Mouse (Mus musculus): ENCODE measurements around the gene Acvr1.

Gene Acvr1

DNA sequence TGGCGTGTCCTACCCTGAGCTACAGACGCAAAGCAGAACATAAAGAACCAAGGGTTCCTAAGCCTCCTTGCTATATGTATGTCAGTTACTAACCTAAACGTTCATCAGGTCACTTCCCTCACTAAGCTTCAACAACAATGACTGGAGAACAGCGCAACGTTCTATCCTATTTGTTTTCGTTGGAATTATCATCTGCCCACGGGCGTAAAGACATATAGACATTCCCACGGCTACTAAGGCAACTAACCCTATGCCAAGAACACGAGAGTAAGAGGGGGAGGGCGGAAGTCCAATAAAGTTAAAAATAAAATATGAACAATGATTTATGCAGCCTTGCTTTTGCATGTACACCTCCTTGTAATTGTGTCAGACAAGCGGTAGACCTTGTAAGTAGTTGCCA is 43.9 kb downstream of the Acvr1 start:
- H3K36me3 ChIP-seq (ENCODE audit: insufficient read depth, low read length): no peaks in the 10 kb centered on the region
- H3K4me3 ChIP-seq (replicated peaks; ENCODE audit: low read length): no peak overlapping the region
- no peaks in the 10 kb centered on the region for H3K27me3 ChIP-seq (ENCODE audit: insufficient read depth, low read length)
- peaks cover 8% of the 10 kb centered on the region; the same call in 1 of the 2 replicates for H3K9me3 ChIP-seq (ENCODE audit: low read length)
- TF ChIP-seq POU5F1 (IDR thresholded peaks at IDR 0.05; ENCODE audit: borderline replicate concordance, low read length) (no peak), CTCF (conservative IDR thresholded peaks at IDR 0.05; ENCODE audit: low read length) (no peak), NANOG (IDR thresholded peaks at IDR 0.05; ENCODE audit: borderline replicate concordance, low read length) (no peak)
- peaks cover 15% of the 10 kb centered on the region for H3K4me1 ChIP-seq (replicated peaks; ENCODE audit: low read depth, low read length)

DNA sequence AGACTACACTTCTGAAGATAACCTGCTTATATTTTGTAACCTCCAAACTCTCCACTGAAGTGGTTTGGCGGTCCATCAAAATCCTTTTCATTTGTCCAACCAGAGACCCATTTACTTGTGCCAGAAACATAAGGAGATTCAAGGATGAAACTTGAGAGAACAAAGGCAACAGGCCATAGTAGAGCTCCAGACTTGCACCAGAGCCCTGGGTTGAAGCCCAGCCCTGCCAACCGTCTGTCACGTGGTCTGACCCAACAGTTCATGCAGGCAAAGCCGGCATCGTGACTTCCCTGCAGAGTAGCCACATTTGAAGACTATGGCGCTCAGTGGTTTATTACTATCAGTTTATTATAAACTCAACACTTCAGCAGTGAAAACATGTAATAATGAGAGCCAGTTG is 45.3 kb downstream of the Acvr1 start:
- H3K4me1 ChIP-seq (replicated peaks; ENCODE audit: low read depth, low read length): peaks cover 10% of the 10 kb centered on the region
- TF ChIP-seq POU5F1 (IDR thresholded peaks at IDR 0.05; ENCODE audit: borderline replicate concordance, low read length): no peak
- no peak for TF ChIP-seq NANOG (IDR thresholded peaks at IDR 0.05; ENCODE audit: borderline replicate concordance, low read length)
- no peak for TF ChIP-seq CTCF (conservative IDR thresholded peaks at IDR 0.05; ENCODE audit: low read length)
- no peak overlapping the region for H3K4me3 ChIP-seq (replicated peaks; ENCODE audit: low read length)
- no peaks in the 10 kb centered on the region for H3K27me3 ChIP-seq (ENCODE audit: insufficient read depth, low read length)
- no peaks in the 10 kb centered on the region for H3K36me3 ChIP-seq (ENCODE audit: insufficient read depth, low read length)
- H3K9me3 ChIP-seq (ENCODE audit: low read length): peaks cover 8% of the 10 kb centered on the region; the same call in 1 of the 2 replicates

DNA sequence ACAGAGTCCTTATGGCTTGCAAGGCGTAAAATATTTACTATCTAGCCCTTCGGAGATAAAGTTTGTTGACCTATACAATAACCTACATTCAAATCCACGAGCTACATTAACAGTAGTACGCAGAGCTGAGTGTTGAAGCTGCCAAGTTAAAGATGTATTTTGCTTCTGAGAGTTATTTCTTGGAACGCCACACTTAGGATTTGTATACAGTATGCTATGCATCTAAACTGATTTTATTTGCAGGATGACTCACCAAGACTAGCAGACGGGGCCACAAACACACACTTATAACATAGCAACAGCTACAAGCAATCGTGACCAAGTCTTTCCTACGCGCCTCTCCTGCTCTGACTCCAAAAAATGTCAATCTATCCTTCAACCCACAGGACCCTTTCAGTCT is 46.2 kb downstream of the Acvr1 start:
- Histone ChIP-seq H3K36me3 (ENCODE audit: insufficient read depth, low read length) (no peaks in the 10 kb centered on the region), H3K9me3 (ENCODE audit: low read length) (peaks cover 8% of the 10 kb centered on the region; the same call in 1 of the 2 replicates), H3K4me3 (replicated peaks; ENCODE audit: low read length) (no peak overlapping the region), H3K27me3 (ENCODE audit: insufficient read depth, low read length) (no peaks in the 10 kb centered on the region), H3K4me1 (replicated peaks; ENCODE audit: low read depth, low read length) (peaks cover 17% of the 10 kb centered on the region)
- TF ChIP-seq NANOG (IDR thresholded peaks at IDR 0.05; ENCODE audit: borderline replicate concordance, low read length) (no peak), CTCF (conservative IDR thresholded peaks at IDR 0.05; ENCODE audit: low read length) (no peak), POU5F1 (IDR thresholded peaks at IDR 0.05; ENCODE audit: borderline replicate concordance, low read length) (no peak)

DNA sequence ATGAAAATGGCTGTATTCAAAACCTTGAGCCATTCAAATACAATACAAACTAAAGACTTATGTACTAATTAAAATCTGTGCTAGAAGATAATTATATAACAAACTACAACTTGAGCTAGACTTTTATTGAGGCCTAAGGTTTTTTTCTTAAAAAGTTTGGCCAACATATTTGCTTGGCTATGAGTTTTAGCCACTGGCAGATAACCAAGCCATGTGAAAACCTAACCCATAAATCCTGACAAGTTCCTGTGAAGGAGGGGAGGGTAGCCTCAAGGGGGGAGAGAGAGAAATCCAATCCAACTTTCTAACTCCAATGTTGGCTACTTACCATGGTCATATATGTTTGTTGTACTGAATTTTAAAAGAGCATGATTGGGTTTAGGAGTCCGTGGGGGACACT is 48.4 kb downstream of the Acvr1 start:
- H3K9me3 ChIP-seq (ENCODE audit: low read length): peaks cover 8% of the 10 kb centered on the region; the same call in 1 of the 2 replicates
- TF ChIP-seq NANOG (IDR thresholded peaks at IDR 0.05; ENCODE audit: borderline replicate concordance, low read length) (no peak), CTCF (conservative IDR thresholded peaks at IDR 0.05; ENCODE audit: low read length) (no peak), POU5F1 (IDR thresholded peaks at IDR 0.05; ENCODE audit: borderline replicate concordance, low read length) (no peak)
- no peaks in the 10 kb centered on the region for H3K27me3 ChIP-seq (ENCODE audit: insufficient read depth, low read length)
- H3K36me3 ChIP-seq (ENCODE audit: insufficient read depth, low read length): no peaks in the 10 kb centered on the region
- H3K4me1 ChIP-seq (replicated peaks; ENCODE audit: low read depth, low read length): peaks cover 34% of the 10 kb centered on the region
- H3K4me3 ChIP-seq (replicated peaks; ENCODE audit: low read length): no peak overlapping the region

DNA sequence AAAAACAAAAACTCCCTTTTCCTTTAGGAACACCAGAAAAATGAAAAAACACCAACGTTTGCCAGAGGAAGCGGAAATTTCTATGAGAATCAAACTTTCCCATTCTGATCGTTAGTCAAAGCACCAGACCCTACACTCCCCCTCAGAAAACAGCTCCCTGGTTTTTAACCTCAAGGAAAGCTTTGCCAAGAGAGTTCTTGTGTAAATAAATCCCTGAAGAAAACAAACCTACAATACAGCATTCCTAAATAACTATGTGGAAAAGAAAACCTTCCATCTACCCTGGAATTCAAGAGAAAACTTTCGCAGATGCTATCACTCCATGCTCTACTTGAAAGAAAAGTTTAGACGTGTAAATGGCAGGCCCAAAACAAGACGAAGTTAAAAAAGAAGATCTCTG is 50.0 kb downstream of the Acvr1 start:
- Histone ChIP-seq H3K9me3 (ENCODE audit: low read length) (peaks cover under 1% of the 10 kb centered on the region; the same call in 1 of the 2 replicates), H3K27me3 (ENCODE audit: insufficient read depth, low read length) (no peaks in the 10 kb centered on the region), H3K36me3 (ENCODE audit: insufficient read depth, low read length) (no peaks in the 10 kb centered on the region), H3K4me1 (replicated peaks; ENCODE audit: low read depth, low read length) (peaks cover 29% of the 10 kb centered on the region), H3K4me3 (replicated peaks; ENCODE audit: low read length) (no peak overlapping the region)
- TF ChIP-seq CTCF (conservative IDR thresholded peaks at IDR 0.05; ENCODE audit: low read length) (no peak), POU5F1 (IDR thresholded peaks at IDR 0.05; ENCODE audit: borderline replicate concordance, low read length) (no peak), NANOG (IDR thresholded peaks at IDR 0.05; ENCODE audit: borderline replicate concordance, low read length) (no peak)

DNA sequence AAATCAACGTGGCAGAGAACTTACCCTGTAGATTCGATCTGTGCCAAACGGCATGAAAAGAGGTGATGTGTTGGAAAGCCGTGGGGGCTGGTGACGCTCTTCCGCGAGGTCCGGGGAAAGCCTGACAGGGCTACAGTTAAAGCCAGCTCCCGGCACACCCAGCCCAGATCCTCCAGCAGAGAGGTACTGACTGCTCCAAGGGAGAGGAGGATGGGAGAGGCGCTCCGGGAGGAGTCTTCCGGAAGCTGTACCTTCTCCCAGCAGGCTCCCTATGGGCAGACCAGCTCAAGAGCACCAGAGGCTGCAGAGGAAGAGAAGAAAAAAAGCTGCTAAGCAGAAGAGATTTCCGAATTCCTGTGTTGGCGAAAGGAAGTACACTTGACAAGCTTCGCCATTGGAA is 51.0 kb downstream of the Acvr1 start:
- H3K4me1 ChIP-seq (replicated peaks; ENCODE audit: low read depth, low read length): peaks cover 29% of the 10 kb centered on the region
- H3K36me3 ChIP-seq (ENCODE audit: insufficient read depth, low read length): no peaks in the 10 kb centered on the region
- no peaks in the 10 kb centered on the region for H3K27me3 ChIP-seq (ENCODE audit: insufficient read depth, low read length)
- H3K4me3 ChIP-seq (replicated peaks; ENCODE audit: low read length): peak overlapping the region; percentile 59
- peaks cover 5% of the 10 kb centered on the region; the same call in 1 of the 2 replicates for H3K9me3 ChIP-seq (ENCODE audit: low read length)
- TF ChIP-seq CTCF (conservative IDR thresholded peaks at IDR 0.05; ENCODE audit: low read length) (no peak), POU5F1 (IDR thresholded peaks at IDR 0.05; ENCODE audit: borderline replicate concordance, low read length) (no peak), NANOG (IDR thresholded peaks at IDR 0.05; ENCODE audit: borderline replicate concordance, low read length) (no peak)

DNA sequence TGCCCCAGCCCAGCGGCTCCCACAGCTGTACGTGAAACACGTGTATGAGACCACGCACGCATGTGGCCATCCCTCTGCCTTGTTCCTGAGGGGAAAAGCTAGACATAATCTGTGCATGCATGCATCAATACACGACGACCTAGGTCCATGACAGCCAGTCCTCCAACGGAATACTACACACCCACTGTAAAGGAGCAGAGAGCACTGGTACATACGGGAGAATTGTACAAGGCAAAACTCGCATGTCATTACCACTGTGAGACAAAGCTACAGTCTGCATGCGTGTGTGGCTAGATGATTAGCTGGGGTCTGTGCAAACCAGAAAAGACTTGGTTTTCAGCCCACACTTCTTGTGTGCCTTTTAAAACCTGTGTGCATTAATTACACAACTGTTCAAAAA is 52.5 kb downstream of the Acvr1 start:
- Histone ChIP-seq H3K4me1 (replicated peaks; ENCODE audit: low read depth, low read length) (peaks cover 29% of the 10 kb centered on the region), H3K9me3 (ENCODE audit: low read length) (peaks cover 5% of the 10 kb centered on the region; the same call in 1 of the 2 replicates), H3K4me3 (replicated peaks; ENCODE audit: low read length) (no peak overlapping the region), H3K36me3 (ENCODE audit: insufficient read depth, low read length) (no peaks in the 10 kb centered on the region), H3K27me3 (ENCODE audit: insufficient read depth, low read length) (no peaks in the 10 kb centered on the region)
- TF ChIP-seq POU5F1 (IDR thresholded peaks at IDR 0.05; ENCODE audit: borderline replicate concordance, low read length) (no peak), NANOG (IDR thresholded peaks at IDR 0.05; ENCODE audit: borderline replicate concordance, low read length) (no peak), CTCF (conservative IDR thresholded peaks at IDR 0.05; ENCODE audit: low read length) (no peak)

DNA sequence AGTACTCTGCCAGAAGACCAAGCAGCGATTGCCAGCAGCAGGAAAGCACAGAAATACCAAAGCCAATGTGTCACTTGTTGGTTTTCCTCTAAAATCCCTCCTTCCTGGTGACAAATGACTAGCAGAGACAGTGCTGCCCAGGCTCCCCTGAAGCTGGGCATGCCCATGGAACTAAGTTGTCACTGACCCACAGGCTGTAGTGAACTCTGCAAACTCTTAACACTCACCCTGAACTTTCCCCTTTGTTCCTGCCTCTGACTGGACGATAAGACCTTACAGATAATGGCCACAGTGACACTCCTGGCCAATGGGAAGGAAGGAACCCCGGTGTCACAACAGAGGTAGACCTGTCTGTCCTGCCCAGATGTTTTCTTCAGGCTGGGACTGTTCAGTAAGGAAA is 53.7 kb downstream of the Acvr1 start:
- H3K4me3 ChIP-seq (replicated peaks; ENCODE audit: low read length): no peak overlapping the region

DNA sequence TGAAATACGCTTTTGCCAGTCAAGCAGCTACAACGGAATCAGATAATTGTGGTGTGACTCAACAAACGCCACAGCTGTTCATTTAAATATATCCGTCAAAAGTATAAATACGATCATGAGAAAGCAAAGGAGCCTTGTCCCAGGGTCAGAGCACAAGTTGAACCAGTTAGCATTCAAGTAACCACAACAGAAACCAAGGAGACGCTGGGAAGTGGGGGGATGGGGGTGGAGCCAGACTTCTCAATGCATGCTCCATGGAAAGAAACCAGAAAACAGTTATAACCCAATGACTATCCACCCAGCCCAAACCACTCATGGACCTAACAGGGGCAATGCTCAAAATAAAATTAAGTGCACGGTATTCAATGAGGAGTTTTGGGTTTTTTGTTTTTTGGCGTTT is 56.8 kb downstream of the Acvr1 start:
- Histone ChIP-seq H3K36me3 (ENCODE audit: insufficient read depth, low read length) (no peaks in the 10 kb centered on the region), H3K4me3 (replicated peaks; ENCODE audit: low read length) (no peak overlapping the region), H3K9me3 (ENCODE audit: low read length) (peaks cover 5% of the 10 kb centered on the region; the same call in 1 of the 2 replicates), H3K4me1 (replicated peaks; ENCODE audit: low read depth, low read length) (peaks cover 12% of the 10 kb centered on the region), H3K27me3 (ENCODE audit: insufficient read depth, low read length) (no peaks in the 10 kb centered on the region)
- no peak for TF ChIP-seq CTCF (conservative IDR thresholded peaks at IDR 0.05; ENCODE audit: low read length)
- no peak for TF ChIP-seq POU5F1 (IDR thresholded peaks at IDR 0.05; ENCODE audit: borderline replicate concordance, low read length)
- TF ChIP-seq NANOG (IDR thresholded peaks at IDR 0.05; ENCODE audit: borderline replicate concordance, low read length): no peak

More for the DNA sequence above, 53.7 kb downstream of the Acvr1 start:
- H3K36me3 ChIP-seq (ENCODE audit: insufficient read depth, low read length): no peaks in the 10 kb centered on the region
- peaks cover 5% of the 10 kb centered on the region; the same call in 1 of the 2 replicates for H3K9me3 ChIP-seq (ENCODE audit: low read length)
- TF ChIP-seq CTCF (conservative IDR thresholded peaks at IDR 0.05; ENCODE audit: low read length) (no peak), POU5F1 (IDR thresholded peaks at IDR 0.05; ENCODE audit: borderline replicate concordance, low read length) (no peak), NANOG (IDR thresholded peaks at IDR 0.05; ENCODE audit: borderline replicate concordance, low read length) (no peak)
- no peaks in the 10 kb centered on the region for H3K27me3 ChIP-seq (ENCODE audit: insufficient read depth, low read length)
- H3K4me1 ChIP-seq (replicated peaks; ENCODE audit: low read depth, low read length): peaks cover 29% of the 10 kb centered on the region
